Mouse (Mus musculus) midbrain, postnatal 0 days (tissue): ENCODE results near the gene Wwox. TPM values are rescaled to one million over a fixed set of nuclear protein-coding genes. Genes with fewer than 3 reads are reported as not detected.

Source experiments
- ATAC-seq: fragments of 200-750 bp; cut with Nextera tagmentation; 2 replicates; pipeline ENCODE4 v1.8.0; 2017; ENCODE audit warnings: moderate number of reproducible peaks, mild to moderate bottlenecking, moderate TSS enrichment, moderate library complexity; ENCODE audit not compliant: low FRiP score
- DNase-seq: peaks from one replicate; pipeline ENCODE4 v3.0.0-alpha.2; 2015; ENCODE audit warnings: low spot score
- H3K27ac ChIP-seq: fragments of 300-500 bp; sonication (generic); 2 replicates; pipeline ENCODE4 v1.5.1; 2014; ENCODE audit warnings: low read depth, mild to moderate bottlenecking, low read length, mixed read lengths
- H3K27me3 ChIP-seq: fragments of 300-500 bp; sonication (generic); 2 replicates; pipeline ENCODE4 v1.6.1; 2014; ENCODE audit warnings: low read length, control low read depth, mixed read lengths; ENCODE audit not compliant: insufficient read depth
- H3K36me3 ChIP-seq: fragments of 300-500 bp; sonication (generic); 2 replicates; pipeline ENCODE4 v1.6.1; 2014; ENCODE audit warnings: low read length, control low read depth, mixed read lengths; ENCODE audit not compliant: insufficient read depth
- H3K4me1 ChIP-seq: fragments of 300-500 bp; sonication (generic); 2 replicates; pipeline ENCODE4 v1.6.1; 2014; ENCODE audit warnings: mild to moderate bottlenecking, control low read depth, antibody characterized with exemption, low read length, mixed read lengths; ENCODE audit not compliant: insufficient read depth
- H3K4me2 ChIP-seq: fragments of 300-500 bp; sonication (generic); 2 replicates; pipeline ENCODE4 v1.6.1; 2014; ENCODE audit warnings: low read depth, mild to moderate bottlenecking, low read length, mixed read lengths; ENCODE audit not compliant: poor library complexity, severe bottlenecking
- H3K4me3 ChIP-seq: fragments of 300-500 bp; sonication (generic); 2 replicates; pipeline ENCODE4 v1.5.1; 2014; ENCODE audit warnings: low read depth, mild to moderate bottlenecking, low read length, moderate library complexity
- H3K9ac ChIP-seq: fragments of 300-500 bp; sonication (generic); replicated peaks from 2 replicates; pipeline ENCODE4 v1.6.1; 2014; ENCODE audit warnings: mild to moderate bottlenecking, low read length, moderate library complexity, mixed read lengths; ENCODE audit not compliant: poor library complexity, severe bottlenecking
- H3K9me3 ChIP-seq: fragments of 300-500 bp; sonication (generic); 2 replicates; pipeline ENCODE4 v1.6.1; 2016; ENCODE audit warnings: low read length, control low read depth
- CTCF ChIP-seq: IDR thresholded peaks from 2 replicates; pipeline ENCODE4 v1.5.1; 2016; ENCODE audit warnings: antibody characterized with exemption, mild to moderate bottlenecking
- WGBS: fragments of 180-500 bp; shearing (Covaris S2); extraction: QIAGEN DNeasy Blood & Tissue Kit; methylation state at CpG from one replicate; pipeline ENCODE4 v1.1.7; 2014; 5-methylcytosine and 5-hydroxymethylcytosine counted together
- polyA plus RNA-seq: library from polyadenylated mRNA; unstranded; fragments of >200 nt; fragmentation: Nextera tagmentation; extraction: Ambion mirVana; gene quantifications from 2 replicates; pipeline ENCODE4 v1.2.1, GENCODE M21; 2015
- total RNA-seq: library from RNA; depleted of rRNA; stranded (reverse); fragments of >200 nt; gene quantifications from 2 replicates; pipeline ENCODE4 v1.2.3, GENCODE M21; 2014

Gene Wwox
- total and polyA plus RNA-seq, 2 experiments from 2014 or later: 15.4 to 17.2 TPM

DNA sequence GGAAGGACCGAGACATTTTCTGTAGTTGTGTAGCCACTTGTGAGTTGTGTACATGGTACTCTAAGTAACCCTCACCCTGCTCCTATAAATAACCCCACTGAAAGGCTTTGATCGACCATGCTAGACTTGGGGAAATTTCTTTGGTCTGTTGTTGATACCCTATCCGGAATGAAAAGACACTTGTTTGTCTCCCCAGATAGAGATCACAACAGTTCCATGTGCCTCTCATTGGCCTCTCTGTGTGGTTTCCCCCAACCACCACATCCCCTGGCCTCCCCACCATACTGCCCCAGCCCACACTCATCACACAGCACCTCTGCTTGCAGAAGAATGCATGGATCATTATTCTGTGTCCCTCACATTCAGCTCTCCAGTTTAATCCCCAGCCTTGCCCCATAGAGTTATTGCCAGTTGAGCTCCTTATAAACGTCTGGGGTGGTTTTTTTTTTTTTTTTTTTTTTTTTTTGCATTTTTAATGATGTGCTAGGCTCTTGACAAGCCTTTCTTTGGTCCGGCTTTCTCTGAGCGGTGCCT is 746.0 kb downstream of the Wwox start:
- no peak overlapping the region for H3K9ac ChIP-seq
- ATAC-seq (no peak), DNase-seq (no peak)
- no peaks in the 10 kb centered on the region for H3K4me1 ChIP-seq
- no peaks in the 10 kb centered on the region for H3K36me3 ChIP-seq
- H3K4me3 ChIP-seq: no peak overlapping the region
- WGBS: 78% methylated on average over 6 of the region's 6 CpGs
- no peak for TF ChIP-seq CTCF
- no peak overlapping the region for H3K27ac ChIP-seq
- no peaks in the 10 kb centered on the region for H3K9me3 ChIP-seq
- no peaks in the 10 kb centered on the region for H3K27me3 ChIP-seq
- H3K4me2 ChIP-seq: no peak overlapping the region

- 82% methylated on average over 13 of the region's 13 CpGs for WGBS
- Histone ChIP-seq H3K4me3 (no peak overlapping the region), H3K27me3 (no peaks in the 10 kb centered on the region), H3K4me2 (no peak overlapping the region), H3K9me3 (no peaks in the 10 kb centered on the region), H3K4me1 (no peaks in the 10 kb centered on the region), H3K9ac (no peak overlapping the region), H3K27ac (no peak overlapping the region), H3K36me3 (no peaks in the 10 kb centered on the region)
- ATAC-seq: no peak
- no peak for DNase-seq
- TF ChIP-seq CTCF: no peak
Measured at GRCm38 (mm10) chr8:115186121-115186811, 746.8 kb downstream of the Wwox start.

- WGBS: 15% methylated on average over 1 of the region's 2 CpGs
- no peaks in the 10 kb centered on the region for H3K36me3 ChIP-seq
- no peak overlapping the region for H3K4me3 ChIP-seq
- no peak overlapping the region for H3K4me2 ChIP-seq
- TF ChIP-seq CTCF: no peak
- no peak for ATAC-seq
- H3K9ac ChIP-seq: no peak overlapping the region
- no peaks in the 10 kb centered on the region for H3K9me3 ChIP-seq
- H3K4me1 ChIP-seq: no peaks in the 10 kb centered on the region
- H3K27me3 ChIP-seq: no peaks in the 10 kb centered on the region
- DNase-seq: peak; percentile 58
- no peak overlapping the region for H3K27ac ChIP-seq
Measured at GRCm38 (mm10) chr8:115186882-115187281, 747.4 kb downstream of the Wwox start.

DNA sequence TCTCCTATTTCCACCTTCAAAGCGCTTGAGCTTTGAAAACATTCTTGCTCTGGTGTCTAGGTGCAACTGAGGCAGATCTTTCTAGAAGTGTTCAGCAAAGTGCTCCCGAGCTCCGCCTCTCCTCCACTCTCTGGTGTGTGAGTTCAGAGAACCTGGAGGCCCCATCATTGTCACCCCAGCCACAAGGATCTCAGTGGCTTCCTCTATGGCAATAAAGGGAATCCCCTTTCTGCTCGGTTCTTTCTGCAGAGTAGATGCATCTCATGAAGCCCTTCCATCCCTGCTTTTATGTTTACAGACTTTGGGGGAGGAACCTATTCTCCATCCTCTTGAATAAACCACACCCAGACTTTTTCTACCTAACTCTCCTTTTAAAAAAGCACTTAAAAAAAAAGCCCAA is 749.0 kb downstream of the Wwox start:
- WGBS: 85% methylated on average over 4 of the region's 4 CpGs
- Histone ChIP-seq H3K27ac (no peak overlapping the region), H3K4me1 (no peaks in the 10 kb centered on the region), H3K4me3 (no peak overlapping the region), H3K36me3 (no peaks in the 10 kb centered on the region), H3K9ac (no peak overlapping the region), H3K27me3 (no peaks in the 10 kb centered on the region), H3K9me3 (no peaks in the 10 kb centered on the region), H3K4me2 (no peak overlapping the region)
- no peak for DNase-seq
- ATAC-seq: no peak
- TF ChIP-seq CTCF: no peak

DNA sequence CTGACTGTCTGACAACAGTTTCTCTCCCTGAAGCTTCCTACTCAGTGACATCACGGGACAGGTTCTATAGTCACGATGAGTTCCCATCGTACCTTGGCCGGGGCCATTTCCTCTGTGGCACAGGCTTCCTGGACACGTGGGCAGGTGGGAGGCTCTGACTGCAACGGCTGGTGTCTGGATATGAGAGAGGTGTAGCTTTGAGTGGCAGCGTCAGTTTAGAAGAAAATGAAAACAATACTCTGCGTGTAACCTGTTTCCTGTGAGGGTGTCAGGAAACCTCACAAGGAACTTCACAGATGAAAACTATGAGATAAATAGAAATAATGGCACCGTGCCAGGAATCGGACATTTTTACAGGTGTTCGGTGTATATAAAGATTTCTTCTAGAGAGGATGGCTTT is 750.4 kb downstream of the Wwox start:
- Histone ChIP-seq H3K27me3 (no peaks in the 10 kb centered on the region), H3K36me3 (no peaks in the 10 kb centered on the region), H3K4me2 (no peak overlapping the region), H3K4me1 (no peaks in the 10 kb centered on the region), H3K27ac (no peak overlapping the region), H3K4me3 (no peak overlapping the region), H3K9ac (no peak overlapping the region), H3K9me3 (no peaks in the 10 kb centered on the region)
- ATAC-seq (no peak), DNase-seq (no peak)
- 88% methylated on average over 11 of the region's 11 CpGs for WGBS
- no peak for TF ChIP-seq CTCF

DNA sequence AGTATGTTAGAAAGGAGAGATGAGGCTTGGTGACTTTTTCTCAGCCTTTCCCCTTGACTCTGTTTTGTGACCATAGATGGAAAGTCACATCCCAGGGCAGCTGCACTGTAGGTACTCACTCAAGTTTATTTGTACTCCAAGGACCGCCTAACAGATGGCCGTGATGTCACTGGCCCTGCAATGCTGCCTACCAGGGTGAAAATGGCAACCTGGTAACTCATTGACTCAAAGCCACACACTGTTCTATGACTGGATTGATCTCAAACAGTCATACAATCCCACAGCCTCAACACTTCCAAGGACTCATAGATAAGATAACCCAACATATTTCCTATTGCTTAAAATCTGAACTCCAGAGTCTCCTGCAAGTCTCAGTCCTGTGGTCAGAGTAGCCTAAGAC is 754.3 kb downstream of the Wwox start:
- no peak overlapping the region for H3K9ac ChIP-seq
- no peak overlapping the region for H3K4me3 ChIP-seq
- WGBS: 93% methylated on average over 2 of the region's 2 CpGs

More for the DNA sequence above, 754.3 kb downstream of the Wwox start:
- H3K9me3 ChIP-seq: no peaks in the 10 kb centered on the region
- no peak overlapping the region for H3K4me2 ChIP-seq
- no peaks in the 10 kb centered on the region for H3K27me3 ChIP-seq
- no peak for ATAC-seq
- no peak for TF ChIP-seq CTCF
- DNase-seq: no peak
- H3K36me3 ChIP-seq: no peaks in the 10 kb centered on the region
- H3K4me1 ChIP-seq: no peaks in the 10 kb centered on the region
- H3K27ac ChIP-seq: no peak overlapping the region
